Mouse (Mus musculus) stomach, postnatal 0 days (tissue): Measurements from ENCODE around the gene Slc30a2.

Experiments
- CTCF ChIP-seq: IDR thresholded peaks from 2 replicates; pipeline ENCODE4 v1.5.1; 2016; ENCODE audit warnings: antibody characterized with exemption, low read depth, mild to moderate bottlenecking, moderate library complexity
- EP300 ChIP-seq: optimal IDR thresholded peaks from 2 replicates; pipeline ENCODE3; 2016; ENCODE audit warnings: antibody characterized with exemption

GRCm38 (mm10) chr4:134400206-134400605 is 57.2 kb downstream of the Slc30a2 start:
- TF ChIP-seq CTCF (no peak), EP300 (no peak)
